Mouse (Mus musculus): ENCODE measurements at regions not wholly inside any gene's neighbourhood (a gene's known extent, or its start where the extent isn't known, plus 50 kb on each side); places are given as distances from the start of the nearest gene placed in this dataset.
"Not testable (repeated sequence)": the region's sequence is repeated elsewhere in the genome, so short reads cannot be mapped to it uniquely, and the experiment has no call there.

DNA sequence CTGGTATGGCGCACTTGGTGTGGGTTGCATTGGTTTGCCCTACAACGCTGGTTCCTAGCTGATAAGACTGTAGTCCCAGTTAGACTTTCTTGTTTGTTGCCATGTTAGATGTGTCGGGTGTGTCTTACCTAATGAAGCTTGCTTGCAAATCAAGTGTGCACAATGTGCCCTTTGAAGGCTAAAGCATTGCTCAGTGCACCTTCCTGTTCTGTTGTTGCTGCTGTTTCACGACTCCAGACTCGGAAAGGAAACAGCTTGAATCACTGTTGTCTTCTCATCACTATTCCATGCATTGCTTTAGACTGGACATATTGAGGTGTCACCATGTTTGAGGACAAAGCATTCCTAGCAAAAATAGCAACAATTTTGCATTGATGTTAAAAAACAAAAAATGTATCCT is 185.1 kb upstream of the Gm11146 start:
- in situ Hi-C loops (cut with MboI; ENCODE audit: low pct_unique_long_range_greater_than_20kb in 1 of 2, low sequenced_read_pairs in 2 of 2, unreplicated experiment in 1 of 2): no loop called here

DNA sequence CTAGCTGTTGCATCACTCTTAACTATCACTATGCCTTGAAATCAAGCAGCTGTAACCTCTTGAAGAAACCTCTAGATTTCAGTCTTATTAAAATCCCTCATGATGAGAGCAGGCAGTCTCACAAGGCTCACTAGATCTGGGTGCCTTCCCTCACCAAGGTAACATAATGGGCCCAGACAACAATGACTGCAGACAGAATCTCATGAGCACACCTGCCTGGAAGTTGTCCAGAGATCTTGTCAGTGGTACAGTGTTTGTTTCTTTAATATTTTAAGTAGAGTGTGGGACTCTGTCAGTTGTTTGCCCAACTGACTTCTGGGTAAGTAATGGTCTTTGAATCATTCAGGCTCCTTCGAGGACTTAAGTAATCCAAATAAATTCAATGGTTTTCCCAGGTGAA is 177.1 kb upstream of the Gm11146 start:
- in situ Hi-C loops (cut with MboI; ENCODE audit: low pct_unique_long_range_greater_than_20kb in 1 of 2, low sequenced_read_pairs in 2 of 2, unreplicated experiment in 1 of 2): no loop called here

DNA sequence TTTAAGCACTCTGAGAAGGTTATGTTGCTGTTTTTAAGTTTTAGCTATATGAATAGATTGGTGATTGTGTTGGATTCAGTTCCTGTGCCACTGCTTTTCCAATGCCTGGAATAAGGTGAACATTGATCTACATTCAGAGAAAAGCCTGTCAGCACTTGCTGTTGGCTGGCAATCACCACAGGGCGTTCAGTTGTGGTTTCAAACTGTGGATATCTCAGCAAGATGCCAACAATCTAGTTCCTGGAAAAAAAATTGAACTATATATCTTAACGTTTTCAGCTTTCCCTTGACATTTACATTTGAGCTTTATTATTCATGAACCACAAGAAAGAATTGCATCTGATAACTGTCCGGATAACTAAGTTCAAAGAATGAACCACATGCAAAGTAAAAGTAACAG is 170.2 kb upstream of the Gm11146 start:
- in situ Hi-C loops (cut with MboI; ENCODE audit: low pct_unique_long_range_greater_than_20kb in 1 of 2, low sequenced_read_pairs in 2 of 2, unreplicated experiment in 1 of 2): no loop called here

DNA sequence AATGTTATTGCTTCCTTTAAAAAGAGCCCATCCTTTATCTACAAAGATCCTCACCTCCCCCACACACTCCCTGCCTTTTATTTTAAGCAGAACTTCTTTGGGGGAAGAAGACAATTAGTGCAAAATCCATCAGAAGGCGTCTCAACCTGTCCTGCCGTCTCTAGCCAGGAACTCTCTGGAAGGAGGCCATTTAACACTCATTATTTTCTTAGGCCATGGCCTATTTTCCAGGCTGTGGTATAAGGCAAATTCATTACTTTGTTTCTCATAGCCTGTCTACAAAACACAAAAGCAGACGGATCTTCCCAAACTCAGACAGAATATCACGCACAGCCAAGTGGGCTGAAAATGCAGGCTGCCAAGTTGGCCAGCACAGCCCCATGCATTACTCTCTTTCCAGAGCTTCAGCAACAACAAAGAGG is 159.0 kb upstream of the Gm11146 start:
- in situ Hi-C loops (cut with MboI; ENCODE audit: low pct_unique_long_range_greater_than_20kb in 1 of 2, low sequenced_read_pairs in 2 of 2, unreplicated experiment in 1 of 2): no loop called here

DNA sequence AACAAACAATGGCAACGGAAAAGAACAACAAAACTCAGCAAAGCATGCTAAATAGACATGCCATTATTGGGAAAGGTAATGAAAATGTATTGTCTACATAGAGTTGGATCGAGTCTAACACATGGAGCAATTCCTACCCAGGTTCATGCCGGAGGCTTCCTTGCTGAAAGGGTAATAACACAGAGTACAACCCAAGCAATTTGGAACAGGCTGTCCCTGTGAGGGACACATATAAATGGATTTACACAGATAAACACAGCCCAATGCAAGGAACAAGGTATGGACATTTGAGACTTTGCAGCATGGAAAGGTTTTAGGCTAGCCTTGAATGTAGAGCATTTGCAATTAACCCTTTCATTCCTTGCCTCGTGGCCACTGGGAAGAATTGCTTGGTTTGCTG is 158.6 kb upstream of the Gm11146 start:
- in situ Hi-C loops (cut with MboI; ENCODE audit: low pct_unique_long_range_greater_than_20kb in 1 of 2, low sequenced_read_pairs in 2 of 2, unreplicated experiment in 1 of 2): no loop called here

DNA sequence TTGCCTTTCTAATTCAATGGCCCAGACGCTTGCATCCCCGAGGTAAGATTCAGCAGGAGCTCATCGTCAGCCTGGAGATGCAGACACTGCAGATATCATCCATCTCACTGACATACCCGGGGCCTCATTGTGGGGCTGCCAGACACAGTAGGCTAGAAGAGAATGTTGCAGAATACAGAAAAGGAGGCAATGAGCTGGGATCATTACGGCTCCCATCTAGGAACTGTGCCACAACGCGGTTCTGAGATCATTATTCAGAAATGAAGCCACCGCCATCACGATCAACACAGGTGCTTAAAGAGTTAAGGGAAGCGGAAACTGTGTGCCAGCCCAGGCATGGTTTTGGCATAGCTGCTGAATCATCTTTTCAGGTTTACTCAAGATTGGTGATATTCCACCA is 158.1 kb upstream of the Gm11146 start:
- in situ Hi-C loops (cut with MboI; ENCODE audit: low pct_unique_long_range_greater_than_20kb in 1 of 2, low sequenced_read_pairs in 2 of 2, unreplicated experiment in 1 of 2): no loop called here

DNA sequence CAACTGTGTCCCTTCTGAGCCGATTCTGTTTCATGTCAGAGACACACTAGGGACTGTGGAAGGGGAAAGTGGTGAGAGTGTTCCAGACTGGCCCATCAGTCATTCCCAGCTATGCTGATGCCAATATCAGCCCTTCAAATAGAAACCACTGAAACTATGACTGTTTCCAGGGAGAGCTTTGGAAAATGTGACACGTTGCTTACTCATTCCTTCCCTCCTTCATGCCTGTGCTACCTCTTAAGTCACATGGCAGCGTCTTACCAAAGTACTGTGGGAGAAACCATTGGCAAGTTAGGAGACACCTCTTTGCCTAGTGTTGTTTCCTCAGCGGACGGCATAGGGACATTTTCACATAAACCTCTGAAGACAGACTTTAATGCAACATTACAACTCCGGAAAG is 153.0 kb upstream of the Gm11146 start:
- in situ Hi-C loops (cut with MboI; ENCODE audit: low pct_unique_long_range_greater_than_20kb in 1 of 2, low sequenced_read_pairs in 2 of 2, unreplicated experiment in 1 of 2): no loop called here

DNA sequence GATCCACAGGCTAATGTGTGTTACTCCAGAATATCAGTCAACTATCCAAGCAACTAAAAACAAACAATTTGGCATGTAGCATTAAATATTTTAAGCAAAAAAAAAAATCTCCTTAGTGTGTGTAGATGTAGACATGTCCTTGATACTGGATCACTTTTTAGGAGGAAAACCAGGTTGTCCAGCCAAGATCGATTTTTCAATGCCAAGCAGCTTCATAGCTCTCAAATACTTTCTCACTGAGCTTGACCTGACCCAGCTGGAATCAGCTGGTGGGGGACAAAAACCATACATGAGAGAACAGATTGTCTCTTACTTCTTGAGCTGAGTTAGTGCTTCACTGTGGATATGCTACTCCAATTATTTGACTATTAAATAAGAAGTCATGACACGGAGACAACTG is 147.6 kb upstream of the Gm11146 start:
- in situ Hi-C loops (cut with MboI; ENCODE audit: low pct_unique_long_range_greater_than_20kb in 1 of 2, low sequenced_read_pairs in 2 of 2, unreplicated experiment in 1 of 2): no loop called here

DNA sequence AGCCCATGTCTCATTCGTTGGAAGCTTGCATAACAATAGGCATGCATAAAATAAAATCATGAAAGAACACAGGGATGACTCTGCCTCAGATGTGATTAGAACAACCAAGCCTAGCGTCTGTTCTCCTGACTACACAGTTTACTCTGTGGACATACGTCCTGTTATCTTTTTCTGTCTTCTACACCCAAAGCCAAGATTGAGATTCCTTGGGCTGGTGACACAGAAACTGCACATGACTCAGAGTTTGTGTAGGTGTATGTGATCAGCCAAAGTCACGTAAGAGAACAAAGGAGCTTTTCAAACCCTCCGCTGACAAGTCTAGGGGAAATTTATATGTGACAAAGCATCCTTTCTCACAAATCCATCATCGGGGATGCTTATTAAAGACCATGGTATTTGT is 141.9 kb upstream of the Gm11146 start:
- in situ Hi-C loops (cut with MboI; ENCODE audit: low pct_unique_long_range_greater_than_20kb in 1 of 2, low sequenced_read_pairs in 2 of 2, unreplicated experiment in 1 of 2): no loop called here

DNA sequence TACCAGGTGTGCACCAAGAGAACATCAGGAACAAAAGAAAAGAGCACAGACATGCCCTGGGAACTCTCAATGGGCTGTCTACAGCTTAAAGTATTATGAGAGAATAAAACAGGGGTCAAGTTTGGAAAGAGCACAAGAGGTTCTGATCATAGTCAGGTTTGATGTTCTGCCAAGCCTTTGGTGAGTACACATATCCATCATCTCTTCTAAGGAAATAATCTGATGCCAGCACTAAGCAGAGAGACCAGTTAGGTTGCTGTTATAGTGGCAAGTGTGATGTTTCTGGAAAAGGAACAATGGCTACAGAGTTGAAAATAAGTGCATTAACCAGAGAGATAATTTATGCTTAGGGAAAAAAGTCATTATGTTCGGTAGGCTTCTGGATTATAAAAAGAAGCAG is 136.9 kb upstream of the Gm11146 start:
- in situ Hi-C loops (cut with MboI; ENCODE audit: low pct_unique_long_range_greater_than_20kb in 1 of 2, low sequenced_read_pairs in 2 of 2, unreplicated experiment in 1 of 2): no loop called here

DNA sequence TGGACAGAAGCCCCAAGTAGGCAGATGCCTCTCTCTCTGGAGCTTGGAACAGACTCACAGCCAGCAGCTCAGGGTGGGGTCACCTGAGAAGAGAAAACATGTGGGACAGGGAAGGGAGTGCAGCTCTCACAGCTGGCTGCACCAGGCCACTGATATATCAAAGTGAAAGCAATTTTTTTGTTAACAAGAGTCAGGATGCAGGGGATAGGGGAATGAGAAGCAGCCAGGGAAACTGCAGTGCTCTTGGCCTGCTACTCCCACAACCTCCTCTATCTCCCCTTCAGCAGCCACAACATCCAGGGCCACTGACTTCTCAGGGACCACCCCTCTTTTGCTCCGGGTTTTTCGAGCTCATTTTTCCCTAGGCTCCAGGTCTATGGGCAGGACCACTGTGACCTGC is 117.5 kb upstream of the Gm11146 start:
- in situ Hi-C loops (cut with MboI; ENCODE audit: low pct_unique_long_range_greater_than_20kb in 1 of 2, low sequenced_read_pairs in 2 of 2, unreplicated experiment in 1 of 2): no loop called here

DNA sequence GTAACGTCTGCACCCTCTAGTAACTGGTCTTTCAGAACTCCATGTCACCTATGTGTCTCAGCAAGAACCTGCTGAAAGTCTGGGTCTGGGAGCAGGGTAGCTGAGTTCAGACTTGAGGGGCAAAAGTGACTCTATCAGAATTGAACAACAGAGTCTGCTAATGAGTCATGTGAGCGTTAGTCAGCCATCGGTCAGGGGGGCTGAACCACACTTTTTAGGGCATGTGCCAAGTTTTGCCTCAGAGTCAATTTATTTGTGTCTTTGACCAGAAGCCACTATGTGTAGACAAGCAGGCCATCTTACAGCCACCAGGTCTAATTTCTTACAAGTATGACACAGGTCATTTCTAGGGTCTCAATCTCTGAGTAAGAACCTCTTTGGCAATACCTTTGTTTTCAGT is 115.9 kb upstream of the Gm11146 start:
- in situ Hi-C loops (cut with MboI; ENCODE audit: low pct_unique_long_range_greater_than_20kb in 1 of 2, low sequenced_read_pairs in 2 of 2, unreplicated experiment in 1 of 2): not testable (repeated sequence)

DNA sequence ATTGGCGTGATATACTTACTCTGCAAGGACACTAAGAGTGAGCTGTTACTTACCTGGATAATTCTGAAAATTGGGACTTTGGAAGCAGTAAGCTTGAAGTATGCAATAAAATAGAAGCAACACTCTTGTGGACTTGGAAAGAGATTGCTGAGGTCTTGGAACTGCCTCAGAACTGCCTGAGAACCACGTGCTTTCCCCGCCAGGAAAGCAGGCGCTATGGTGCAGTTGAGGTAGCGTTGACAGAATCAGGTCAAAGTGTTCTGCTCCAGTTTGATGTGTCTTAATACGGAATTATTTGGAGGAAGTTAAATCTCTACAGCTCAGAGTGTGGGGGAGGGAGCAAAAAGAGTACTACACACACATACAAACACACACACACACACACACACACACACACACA is 102.8 kb upstream of the Gm11146 start:
- in situ Hi-C loops (cut with MboI; ENCODE audit: low pct_unique_long_range_greater_than_20kb in 1 of 2, low sequenced_read_pairs in 2 of 2, unreplicated experiment in 1 of 2): no loop called here

DNA sequence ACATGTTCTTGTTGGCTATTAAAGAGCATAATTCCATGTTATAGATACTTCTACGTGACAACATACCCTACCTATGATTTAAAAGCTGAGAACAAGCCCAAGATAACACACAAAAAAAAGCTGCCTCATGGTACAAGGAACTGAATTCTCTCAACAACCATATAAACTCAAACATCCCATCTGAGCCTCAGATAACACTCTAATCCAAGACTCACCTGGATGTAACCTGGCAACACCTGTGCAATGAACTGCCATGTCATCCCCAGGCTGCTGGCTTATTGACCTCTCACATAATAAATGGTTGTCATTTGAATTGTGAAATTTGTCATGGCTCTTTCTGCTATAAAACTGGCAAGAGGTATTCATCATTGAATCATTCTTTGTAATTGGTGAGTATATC is 93.5 kb upstream of the Gm11146 start:
- in situ Hi-C loops (cut with MboI; ENCODE audit: low pct_unique_long_range_greater_than_20kb in 1 of 2, low sequenced_read_pairs in 2 of 2, unreplicated experiment in 1 of 2): no loop called here

DNA sequence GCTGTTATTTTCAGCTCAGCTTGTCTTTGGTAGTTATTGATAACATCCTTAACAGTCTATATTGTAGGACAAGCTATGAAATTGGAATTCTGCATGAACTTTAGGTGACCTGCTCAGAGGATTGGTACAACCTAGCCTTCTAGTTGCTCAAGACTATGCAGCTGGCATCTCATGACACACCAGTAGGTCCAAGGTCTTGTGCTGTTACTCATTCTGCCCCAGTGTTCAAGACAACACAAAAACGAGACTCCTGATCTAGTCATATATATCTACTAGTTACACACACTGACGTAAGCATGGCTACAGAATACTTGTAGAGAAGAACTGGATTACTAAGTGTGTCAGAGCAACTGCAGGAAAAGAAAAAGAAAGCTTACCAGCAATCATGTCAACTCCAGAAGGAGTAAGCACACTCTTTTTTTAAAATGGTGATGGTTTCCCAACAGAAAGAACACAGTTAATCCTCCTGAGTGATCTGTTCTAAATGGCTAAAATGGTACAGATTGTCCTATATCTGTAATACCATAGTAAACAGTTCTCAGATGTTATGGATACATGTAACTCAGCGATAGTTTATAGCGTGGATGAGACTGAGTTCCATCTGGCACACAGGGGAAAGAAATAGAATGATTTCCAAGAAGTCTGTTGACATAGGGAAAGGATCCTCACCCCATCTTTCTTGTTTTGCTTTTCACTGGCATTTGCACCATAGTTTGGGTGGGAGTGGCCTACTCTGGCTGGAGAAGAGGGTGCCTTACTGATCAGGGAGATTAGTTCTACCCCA is 85.4 kb upstream of the Gm11146 start:
- in situ Hi-C loops (cut with MboI; ENCODE audit: low pct_unique_long_range_greater_than_20kb in 1 of 2, low sequenced_read_pairs in 2 of 2, unreplicated experiment in 1 of 2): no loop called here

DNA sequence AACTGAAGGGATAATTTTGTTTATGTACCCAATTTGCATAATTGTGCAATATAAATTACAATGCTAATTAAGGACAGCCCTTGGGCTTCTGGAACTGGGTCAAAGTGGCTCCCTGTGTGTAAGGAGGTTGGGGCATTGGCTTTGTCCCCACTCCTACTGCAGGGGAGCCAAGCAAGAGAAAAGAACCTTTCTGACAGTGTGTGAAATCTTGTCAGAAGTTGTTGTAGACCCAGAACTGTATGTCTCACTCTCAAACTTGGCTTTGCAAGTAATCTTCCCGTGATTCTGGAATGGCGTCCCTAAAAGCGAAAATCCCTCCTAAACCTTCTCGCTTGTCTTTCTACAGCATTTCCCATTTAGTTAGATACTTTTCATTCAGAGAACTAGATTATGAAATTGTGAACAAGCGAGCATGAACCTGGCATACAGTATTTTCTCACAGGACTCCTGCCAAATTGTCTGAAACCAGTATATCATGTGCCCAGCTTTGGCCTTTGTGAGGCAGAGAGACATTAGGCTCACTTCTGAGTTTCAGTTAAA is 83.8 kb upstream of the Gm11146 start:
- in situ Hi-C loops (cut with MboI; ENCODE audit: low pct_unique_long_range_greater_than_20kb in 1 of 2, low sequenced_read_pairs in 2 of 2, unreplicated experiment in 1 of 2): no loop called here

DNA sequence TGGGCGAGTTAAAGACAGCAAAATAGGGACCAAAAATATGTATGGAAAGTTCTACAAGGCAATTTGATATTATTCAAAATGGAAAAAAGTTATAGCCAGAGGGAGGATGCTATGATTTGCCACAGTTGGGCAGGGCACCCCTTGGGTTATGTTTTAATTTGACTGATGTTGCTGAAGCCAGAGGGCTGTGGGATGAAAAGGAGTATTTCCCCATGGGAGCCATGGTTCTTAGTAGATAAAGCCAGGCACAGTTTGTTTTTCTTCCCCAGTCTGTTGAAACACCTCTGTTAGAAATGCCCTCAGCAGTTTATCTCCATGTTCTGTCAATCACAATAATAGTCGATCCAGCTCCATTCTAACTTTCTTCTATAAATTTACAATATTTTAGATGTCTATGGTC is 82.6 kb upstream of the Gm11146 start:
- in situ Hi-C loops (cut with MboI; ENCODE audit: low pct_unique_long_range_greater_than_20kb in 1 of 2, low sequenced_read_pairs in 2 of 2, unreplicated experiment in 1 of 2): no loop called here

DNA sequence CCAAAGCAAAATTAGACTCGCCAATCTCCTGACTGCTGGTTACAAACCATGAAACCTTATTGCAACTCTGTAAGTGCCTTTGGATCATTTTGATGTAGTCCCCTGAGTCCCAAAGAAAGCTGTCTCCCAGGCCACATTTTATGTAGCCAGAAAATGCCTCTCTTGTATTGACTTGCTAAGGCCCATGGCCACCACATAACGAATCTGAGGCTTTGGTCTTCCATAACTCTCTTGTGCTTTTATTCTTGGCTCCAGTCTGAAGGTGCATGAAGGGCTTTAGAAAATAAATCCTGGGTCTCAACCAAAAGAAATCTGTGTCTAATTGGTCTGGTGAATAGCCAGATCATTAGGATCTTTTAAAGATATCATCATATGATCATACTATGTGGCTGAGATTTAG is 77.3 kb upstream of the Gm11146 start:
- in situ Hi-C loops (cut with MboI; ENCODE audit: low pct_unique_long_range_greater_than_20kb in 1 of 2, low sequenced_read_pairs in 2 of 2, unreplicated experiment in 1 of 2): no loop called here

DNA sequence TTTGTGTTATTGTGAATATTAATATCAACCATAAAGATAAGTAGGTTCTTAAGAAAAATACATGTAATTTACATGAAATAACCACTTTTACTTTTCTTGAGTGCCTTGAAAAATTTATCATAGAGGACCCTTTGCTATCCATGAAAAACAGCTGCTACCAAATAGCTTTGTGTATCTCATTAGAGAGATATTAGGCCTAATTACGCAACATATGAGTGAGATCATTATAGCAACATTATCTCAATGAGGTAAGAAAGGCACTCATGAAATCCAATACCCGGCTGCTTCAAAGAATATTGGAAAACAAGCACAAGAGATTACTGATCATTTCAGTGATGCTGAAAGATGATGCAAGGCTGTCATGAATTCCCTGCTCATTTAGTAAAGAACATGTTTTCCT is 74.9 kb upstream of the Gm11146 start:
- in situ Hi-C loops (cut with MboI; ENCODE audit: low pct_unique_long_range_greater_than_20kb in 1 of 2, low sequenced_read_pairs in 2 of 2, unreplicated experiment in 1 of 2): no loop called here

DNA sequence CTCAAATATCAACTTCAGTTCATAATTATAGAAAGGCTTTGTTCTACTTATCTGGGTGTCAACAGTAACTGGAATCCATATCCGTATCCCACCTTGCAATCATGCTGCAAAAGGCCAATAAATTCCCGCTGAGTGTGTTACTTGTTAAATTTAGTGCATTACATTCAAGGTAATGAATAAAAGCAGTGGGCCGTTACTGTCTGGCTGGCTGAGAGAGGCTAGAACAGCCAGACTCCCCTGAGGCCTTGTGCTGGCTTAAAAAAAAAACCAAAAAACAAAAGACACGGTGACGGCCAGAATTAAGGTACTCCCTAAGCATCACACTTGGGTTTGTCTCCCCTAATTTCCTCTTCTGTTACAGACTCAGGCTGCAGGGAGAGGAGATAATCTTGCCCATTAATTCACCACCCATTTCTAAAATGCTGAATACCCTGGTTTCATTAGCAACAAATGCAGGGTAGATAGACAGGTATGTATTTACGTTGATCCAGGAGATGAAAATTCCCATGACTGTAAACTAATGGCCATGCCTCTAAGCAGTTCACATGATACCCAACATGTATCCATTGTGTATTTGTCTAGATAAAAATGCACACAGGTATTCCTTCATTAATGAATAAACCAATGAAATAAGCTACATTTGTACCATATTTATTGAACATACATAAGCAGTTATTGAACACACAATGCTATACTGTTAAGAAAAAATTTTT is 74.1 kb upstream of the Gm11146 start:
- in situ Hi-C loops (cut with MboI; ENCODE audit: low pct_unique_long_range_greater_than_20kb in 1 of 2, low sequenced_read_pairs in 2 of 2, unreplicated experiment in 1 of 2): no loop called here

All from mouse embryonic stem cell (cell line).